Mouse (Mus musculus) liver, embryonic 14.5 days (tissue): ENCODE measurements at regions not wholly inside any gene's neighbourhood (a gene's known extent, or its start where the extent isn't known, plus 50 kb on each side); places are given as distances from the start of the nearest gene placed in this dataset.

Source experiments
- CTCF ChIP-seq: IDR thresholded peaks from 2 replicates; pipeline ENCODE4 v1.5.1; 2016; ENCODE audit warnings: antibody characterized with exemption, low read depth, control low read depth
- EP300 ChIP-seq: IDR thresholded peaks from 2 replicates; pipeline ENCODE4 v1.6.1; 2016; ENCODE audit warnings: antibody characterized with exemption, low read depth

DNA sequence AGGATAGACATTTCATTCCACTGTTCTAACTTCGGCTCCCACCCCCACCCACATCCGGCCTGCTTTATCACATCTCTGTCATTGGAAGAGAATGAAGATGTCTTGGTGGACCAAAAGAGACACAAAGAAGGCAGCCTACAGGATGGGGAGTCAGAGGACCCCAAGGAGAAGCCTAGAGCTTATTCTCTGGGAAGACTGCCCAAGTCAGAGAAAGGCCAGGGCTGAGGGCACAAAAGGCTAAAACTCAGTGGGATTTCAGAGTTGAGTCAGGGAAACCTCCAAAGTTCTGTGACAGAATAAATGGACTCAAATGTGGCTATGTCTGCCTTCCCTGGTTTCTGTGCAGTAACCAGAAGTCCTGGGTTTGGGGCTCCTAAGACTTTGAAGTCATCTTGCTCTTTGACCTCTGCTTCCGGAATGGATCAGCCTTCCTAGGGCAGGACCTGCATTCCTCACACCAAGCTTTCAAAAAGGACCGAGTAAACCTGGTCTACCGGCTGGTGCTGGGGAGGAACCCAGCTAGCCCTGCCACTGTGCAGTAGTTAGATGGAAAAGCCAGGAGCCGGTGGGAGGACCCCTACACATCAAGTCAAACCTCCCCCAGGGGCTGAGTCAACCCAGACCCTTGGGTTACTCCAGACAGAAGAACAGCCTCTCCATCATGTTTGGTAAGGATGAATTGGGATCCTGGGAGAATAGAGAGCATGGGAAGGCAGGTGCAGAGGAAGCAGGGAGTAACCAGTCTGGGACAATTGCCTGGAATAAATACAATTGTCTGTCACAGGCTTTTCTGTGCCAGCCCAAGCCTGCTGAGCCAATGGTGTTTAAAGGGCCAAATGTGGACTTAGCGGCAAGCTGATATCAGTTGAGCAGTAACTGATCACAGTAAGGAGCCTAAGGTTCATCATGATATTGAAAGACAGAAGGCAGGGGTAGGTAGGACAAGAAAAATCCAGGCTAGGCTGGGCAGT lies 80.7 kb upstream of the Barx2 start:
- TF ChIP-seq CTCF (no peak), EP300 (no peak)
